Mouse (Mus musculus) heart, embryonic 12.5 days (tissue): ENCODE measurements around the gene Coa6. TPM values are rescaled to one million over a fixed set of nuclear protein-coding genes. Genes with fewer than 3 reads are reported as not detected.

ENCODE experiments used
- ATAC-seq: fragments of 200-750 bp; cut with Nextera tagmentation; 2 replicates; pipeline ENCODE4 v1.8.0; 2017; ENCODE audit warnings: moderate TSS enrichment, moderate library complexity; ENCODE audit not compliant: insufficient number of reproducible peaks, low FRiP score
- H3K27ac ChIP-seq: fragments of 300-500 bp; sonication (generic); 2 replicates; pipeline ENCODE4 v1.5.1; 2016; ENCODE audit warnings: mild to moderate bottlenecking, moderate library complexity; ENCODE audit not compliant: poor library complexity, severe bottlenecking
- H3K27me3 ChIP-seq: fragments of 300-500 bp; sonication (generic); replicated peaks from 2 replicates; pipeline ENCODE4 v1.6.1; 2016; ENCODE audit warnings: mild to moderate bottlenecking, moderate library complexity
- H3K36me3 ChIP-seq: fragments of 300-500 bp; sonication (generic); 2 replicates; pipeline ENCODE4 v1.6.1; 2016; ENCODE audit warnings: mild to moderate bottlenecking, moderate library complexity
- H3K4me1 ChIP-seq: fragments of 300-500 bp; sonication (generic); replicated peaks from 2 replicates; pipeline ENCODE4 v1.6.1; 2016; ENCODE audit warnings: mild to moderate bottlenecking
- H3K4me2 ChIP-seq: fragments of 300-500 bp; sonication (generic); 2 replicates; pipeline ENCODE4 v1.6.1; 2016; ENCODE audit warnings: mild to moderate bottlenecking, moderate library complexity
- H3K4me3 ChIP-seq: fragments of 300-500 bp; sonication (generic); 2 replicates; pipeline ENCODE4 v1.5.1; 2016; ENCODE audit warnings: mild to moderate bottlenecking
- H3K9ac ChIP-seq: fragments of 300-500 bp; sonication (generic); 2 replicates; pipeline ENCODE4 v1.6.1; 2016; ENCODE audit warnings: mild to moderate bottlenecking, moderate library complexity
- H3K9me3 ChIP-seq: fragments of 300-500 bp; sonication (generic); replicated peaks from 2 replicates; pipeline ENCODE4 v1.6.1; 2016; ENCODE audit warnings: mild to moderate bottlenecking, moderate library complexity
- WGBS: fragments of 180-500 bp; shearing (Covaris S2); methylation state at CpG from one replicate; pipeline ENCODE4 v1.1.7; 2016; 5-methylcytosine and 5-hydroxymethylcytosine counted together
- polyA plus RNA-seq: library from polyadenylated mRNA; unstranded; fragments of >200 nt; fragmentation: Nextera tagmentation; extraction: Ambion mirVana; gene quantifications from 2 replicates; pipeline ENCODE4 v1.2.1, GENCODE M21; 2016

The Coa6 gene
- polyA plus RNA-seq: 53.9 and 54.9 TPM in 2 replicates

GRCm38 (mm10) chr8:126422174-126422919 is at the start of gene Coa6:
Gene Coa6, plus strand, starts transcription at chr8:126422515.
- under 1% methylated on average over 61 of the region's 61 CpGs for WGBS

GRCm38 (mm10) chr8:126379580-126379979 is 42.7 kb upstream of the Coa6 start:
- ATAC-seq: no peak
- Histone ChIP-seq H3K27me3 (peaks cover 7% of the 10 kb centered on the region; the same call in 1 of the 2 replicates), H3K36me3 (no peaks in the 10 kb centered on the region), H3K9me3 (no peaks in the 10 kb centered on the region), H3K4me3 (no peak overlapping the region), H3K4me1 (no peaks in the 10 kb centered on the region), H3K4me2 (no peak overlapping the region), H3K27ac (no peak overlapping the region), H3K9ac (no peak overlapping the region)
- 77% methylated on average over 6 of the region's 6 CpGs for WGBS

More at GRCm38 (mm10) chr8:126422174-126422919, at the start of gene Coa6:
- H3K36me3 ChIP-seq: peaks cover 23% of the 10 kb centered on the region
- H3K27me3 ChIP-seq: no peaks in the 10 kb centered on the region
- no peaks in the 10 kb centered on the region for H3K9me3 ChIP-seq
- peak within 1 kb of the TSS; percentile 88 for H3K4me3 ChIP-seq
- H3K4me1 ChIP-seq: peaks cover 9% of the 10 kb centered on the region
- H3K9ac ChIP-seq: peak within 1 kb of the TSS; percentile 90
- peak within 1 kb of the TSS; percentile 77 for H3K27ac ChIP-seq
- ATAC-seq: peak; percentile 99
- peak within 1 kb of the TSS; percentile 86 for H3K4me2 ChIP-seq

- no peak overlapping the region for H3K27ac ChIP-seq
- H3K4me3 ChIP-seq: no peak overlapping the region
- 43% methylated on average over 2 of the region's 2 CpGs for WGBS
- no peak for ATAC-seq
- no peaks in the 10 kb centered on the region for H3K9me3 ChIP-seq
- H3K36me3 ChIP-seq: no peaks in the 10 kb centered on the region
- H3K4me1 ChIP-seq: no peaks in the 10 kb centered on the region
- H3K27me3 ChIP-seq: 0 out of 2 replicates have a peak, but pooled peaks cover 7% of the 10 kb centered on the region
- no peak overlapping the region for H3K9ac ChIP-seq
- no peak overlapping the region for H3K4me2 ChIP-seq
These were observed 42.2 kb upstream of the Coa6 start for GRCm38 (mm10) chr8:126380141-126380540.

GRCm38 (mm10) chr8:126381299-126381698 is 41.0 kb upstream of the Coa6 start:
- Histone ChIP-seq H3K27ac (no peak overlapping the region), H3K9me3 (no peaks in the 10 kb centered on the region), H3K27me3 (peaks cover 7% of the 10 kb centered on the region; the same call in 1 of the 2 replicates), H3K36me3 (no peaks in the 10 kb centered on the region), H3K4me3 (no peak overlapping the region), H3K9ac (no peak overlapping the region), H3K4me2 (no peak overlapping the region), H3K4me1 (no peaks in the 10 kb centered on the region)
- 76% methylated on average over 7 of the region's 7 CpGs for WGBS
- no peak for ATAC-seq

GRCm38 (mm10) chr8:126382216-126382615 is 40.1 kb upstream of the Coa6 start:
- Histone ChIP-seq H3K4me1 (no peaks in the 10 kb centered on the region), H3K4me2 (no peak overlapping the region), H3K4me3 (no peak overlapping the region), H3K36me3 (no peaks in the 10 kb centered on the region), H3K27ac (no peak overlapping the region), H3K9me3 (no peaks in the 10 kb centered on the region), H3K9ac (no peak overlapping the region), H3K27me3 (peaks cover 3% of the 10 kb centered on the region; the same call in 1 of the 2 replicates)
- ATAC-seq: no peak
- WGBS: 33% methylated on average over 14 of the region's 14 CpGs

- Histone ChIP-seq H3K9me3 (no peaks in the 10 kb centered on the region), H3K9ac (no peak overlapping the region)
- 41% methylated on average over 5 of the region's 5 CpGs for WGBS
These were observed 39.6 kb upstream of the Coa6 start for GRCm38 (mm10) chr8:126382749-126383148.

GRCm38 (mm10) chr8:126387566-126387965 is 34.7 kb upstream of the Coa6 start:
- 79% methylated on average over 4 of the region's 4 CpGs for WGBS
- Histone ChIP-seq H3K27me3 (no peaks in the 10 kb centered on the region; the same call in 1 of the 2 replicates), H3K9me3 (no peaks in the 10 kb centered on the region), H3K4me2 (no peak overlapping the region), H3K4me3 (no peak overlapping the region), H3K4me1 (no peaks in the 10 kb centered on the region), H3K9ac (no peak overlapping the region), H3K36me3 (no peaks in the 10 kb centered on the region), H3K27ac (no peak overlapping the region)
- no peak for ATAC-seq

More at GRCm38 (mm10) chr8:126382749-126383148, 39.6 kb upstream of the Coa6 start:
- no peak overlapping the region for H3K4me2 ChIP-seq
- peaks cover 3% of the 10 kb centered on the region; the same call in 1 of the 2 replicates for H3K27me3 ChIP-seq
- no peaks in the 10 kb centered on the region for H3K4me1 ChIP-seq
- ATAC-seq: no peak
- H3K36me3 ChIP-seq: no peaks in the 10 kb centered on the region
- H3K4me3 ChIP-seq: no peak overlapping the region
- H3K27ac ChIP-seq: no peak overlapping the region

GRCm38 (mm10) chr8:126391541-126391940 is 30.8 kb upstream of the Coa6 start:
- Histone ChIP-seq H3K9ac (no peak overlapping the region), H3K4me3 (no peak overlapping the region), H3K4me2 (no peak overlapping the region), H3K9me3 (no peaks in the 10 kb centered on the region), H3K36me3 (no peaks in the 10 kb centered on the region), H3K4me1 (no peaks in the 10 kb centered on the region), H3K27ac (no peak overlapping the region), H3K27me3 (peaks cover 3% of the 10 kb centered on the region; the same call in 1 of the 2 replicates)
- ATAC-seq: no peak
- WGBS: 47% methylated on average over 2 of the region's 2 CpGs

GRCm38 (mm10) chr8:126395386-126395785 is 26.9 kb upstream of the Coa6 start:
- Histone ChIP-seq H3K27me3 (peaks cover 6% of the 10 kb centered on the region; the same call in 1 of the 2 replicates), H3K27ac (no peak overlapping the region), H3K4me1 (no peaks in the 10 kb centered on the region), H3K4me3 (no peak overlapping the region), H3K4me2 (no peak overlapping the region), H3K36me3 (no peaks in the 10 kb centered on the region), H3K9ac (no peak overlapping the region), H3K9me3 (no peaks in the 10 kb centered on the region)
- WGBS: 79% methylated on average over 9 of the region's 9 CpGs
- no peak for ATAC-seq

GRCm38 (mm10) chr8:126395917-126396316 is 26.4 kb upstream of the Coa6 start:
- Histone ChIP-seq H3K4me3 (no peak overlapping the region), H3K4me1 (no peaks in the 10 kb centered on the region), H3K4me2 (no peak overlapping the region), H3K9me3 (no peaks in the 10 kb centered on the region), H3K27me3 (peaks cover 6% of the 10 kb centered on the region; the same call in 1 of the 2 replicates), H3K9ac (no peak overlapping the region), H3K27ac (no peak overlapping the region), H3K36me3 (no peaks in the 10 kb centered on the region)
- ATAC-seq: no peak
- WGBS: 70% methylated on average over 5 of the region's 5 CpGs

GRCm38 (mm10) chr8:126398349-126398748 is 24.0 kb upstream of the Coa6 start:
- WGBS: 69% methylated on average over 3 of the region's 3 CpGs
- no peak overlapping the region for H3K9ac ChIP-seq

More at GRCm38 (mm10) chr8:126398349-126398748, 24.0 kb upstream of the Coa6 start:
- no peak for ATAC-seq
- Histone ChIP-seq H3K36me3 (no peaks in the 10 kb centered on the region), H3K27me3 (peaks cover 9% of the 10 kb centered on the region; the same call in 1 of the 2 replicates), H3K4me2 (no peak overlapping the region), H3K27ac (no peak overlapping the region), H3K9me3 (no peaks in the 10 kb centered on the region), H3K4me1 (no peaks in the 10 kb centered on the region), H3K4me3 (no peak overlapping the region)
